Mouse (Mus musculus) adrenal gland, postnatal 36 days (tissue): ENCODE measurements around the gene Upp2. TPM values are rescaled to one million over a fixed set of nuclear protein-coding genes. Genes with fewer than 3 reads are reported as not detected.
A peak's percentile ranks its signal among the peaks of the same experiment; 100 is the strongest.

Source experiments
- DNase-seq, 2 experiments: peaks; one replicate each; pipeline ENCODE4 v3.0.0; 2021; ENCODE audit warnings: mixed read lengths in 1 of 2
- total RNA-seq, 2 experiments: library from RNA; stranded (reverse); gene quantifications; 2 replicates each; pipeline ENCODE4 v1.2.3; 2021

The Upp2 gene
- total RNA-seq, 2 experiments from 2014 or later = 12.5 to 16.0 TPM

DNA sequence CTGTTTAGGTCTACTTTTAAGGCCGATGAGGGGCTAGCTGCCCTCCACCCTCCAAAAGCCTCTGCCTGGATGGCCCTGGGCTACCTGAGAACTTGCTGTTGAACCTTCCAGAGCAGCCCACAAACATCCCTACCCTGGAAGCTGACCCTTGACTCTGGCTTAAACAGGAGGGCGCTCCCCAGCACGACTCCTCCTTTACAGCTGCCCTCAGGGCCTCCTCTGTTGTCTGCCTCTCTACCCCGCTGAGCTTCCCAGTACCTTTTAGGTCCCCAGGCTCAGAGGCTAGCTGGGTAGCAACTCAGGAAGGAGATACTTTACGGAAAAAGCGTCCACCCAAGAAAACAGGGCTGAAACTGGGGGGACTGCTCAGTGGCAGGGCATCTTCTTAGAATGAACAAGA is 15.2 kb upstream of the Upp2 start:
- no peak for DNase-seq

DNA sequence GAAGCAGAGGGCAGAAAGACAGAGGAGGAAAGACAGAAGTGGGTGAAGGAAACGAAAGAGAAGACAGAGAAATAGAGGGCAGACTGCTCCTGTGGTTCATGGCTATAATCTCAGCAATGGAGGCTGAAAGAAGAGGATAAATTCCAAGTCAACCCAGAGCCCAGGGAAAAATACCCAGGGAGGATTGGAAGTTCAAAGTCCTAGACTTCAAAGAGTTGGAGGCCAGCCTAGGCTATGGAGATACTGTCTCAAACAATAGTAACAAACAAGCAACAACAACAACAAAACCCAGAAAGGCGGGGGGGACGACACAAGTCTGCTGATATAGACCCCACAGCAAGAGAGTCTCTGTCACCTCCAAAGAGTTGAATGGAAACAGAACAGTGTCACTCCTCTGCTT is 14.8 kb upstream of the Upp2 start:
- no peak for DNase-seq

- no peak for DNase-seq
Measured at GRCm38 (mm10) chr2:58557045-58557845, 9.9 kb upstream of the Upp2 start.

DNA sequence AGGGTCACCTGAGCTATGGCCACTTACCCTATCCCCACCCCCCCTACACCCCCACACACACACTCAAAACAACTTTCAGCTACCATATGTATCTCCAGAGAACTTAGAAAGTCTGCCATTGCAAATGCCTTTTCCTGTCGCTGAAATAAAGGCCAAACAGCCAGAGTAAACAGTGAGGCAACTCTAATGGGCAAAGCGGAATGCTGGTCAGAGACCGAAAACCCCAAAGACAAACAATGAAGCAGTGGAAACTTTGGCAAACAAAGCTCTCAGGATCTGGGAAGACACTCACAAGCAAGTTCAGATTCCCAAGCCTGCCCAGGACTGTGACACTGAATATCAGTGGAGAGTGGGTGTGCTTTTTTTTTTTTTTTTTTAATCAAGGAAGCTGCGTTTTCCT is 5.0 kb upstream of the Upp2 start:
- no peak for DNase-seq

DNA sequence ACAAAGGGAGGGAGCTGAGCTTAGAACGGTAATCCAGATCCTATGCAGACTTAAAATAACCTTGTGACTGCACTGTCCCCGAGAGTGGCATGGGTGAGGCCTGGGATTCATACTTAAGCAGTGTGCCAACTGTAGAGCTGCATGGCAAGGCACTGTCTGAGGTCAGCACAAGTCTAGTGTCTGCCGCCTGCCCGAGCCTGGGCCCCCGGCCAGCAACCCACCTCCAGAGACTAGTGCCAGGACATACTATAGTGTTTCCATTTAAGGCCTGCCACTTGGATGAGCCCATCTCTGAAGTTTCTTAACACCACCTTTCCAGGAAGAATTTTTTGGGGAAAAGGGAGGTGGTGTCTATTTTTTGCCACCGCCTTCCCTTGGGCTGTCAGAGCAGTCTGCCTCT is 1.8 kb upstream of the Upp2 start:
- DNase-seq = peak; percentile 56 to 62

DNA sequence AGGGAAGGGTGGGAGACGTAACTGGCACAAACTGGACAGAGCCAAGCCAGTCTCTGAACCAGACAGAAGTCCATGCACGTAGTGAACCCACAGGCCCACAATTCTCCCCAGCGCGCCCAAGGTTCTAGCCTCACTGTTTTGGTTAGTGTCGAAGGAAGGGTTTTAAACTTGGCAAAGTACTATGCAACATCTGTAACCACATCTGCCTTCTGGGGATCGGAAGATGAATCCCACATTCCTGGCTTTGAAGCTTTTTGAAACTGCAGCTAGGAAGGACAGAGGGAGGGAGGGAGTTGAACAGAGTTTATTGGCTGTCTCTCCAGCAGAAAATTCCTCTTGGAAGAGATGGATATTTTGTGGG is 1.1 kb upstream of the Upp2 start:
- peak; percentile 25 to 45 for DNase-seq

DNA sequence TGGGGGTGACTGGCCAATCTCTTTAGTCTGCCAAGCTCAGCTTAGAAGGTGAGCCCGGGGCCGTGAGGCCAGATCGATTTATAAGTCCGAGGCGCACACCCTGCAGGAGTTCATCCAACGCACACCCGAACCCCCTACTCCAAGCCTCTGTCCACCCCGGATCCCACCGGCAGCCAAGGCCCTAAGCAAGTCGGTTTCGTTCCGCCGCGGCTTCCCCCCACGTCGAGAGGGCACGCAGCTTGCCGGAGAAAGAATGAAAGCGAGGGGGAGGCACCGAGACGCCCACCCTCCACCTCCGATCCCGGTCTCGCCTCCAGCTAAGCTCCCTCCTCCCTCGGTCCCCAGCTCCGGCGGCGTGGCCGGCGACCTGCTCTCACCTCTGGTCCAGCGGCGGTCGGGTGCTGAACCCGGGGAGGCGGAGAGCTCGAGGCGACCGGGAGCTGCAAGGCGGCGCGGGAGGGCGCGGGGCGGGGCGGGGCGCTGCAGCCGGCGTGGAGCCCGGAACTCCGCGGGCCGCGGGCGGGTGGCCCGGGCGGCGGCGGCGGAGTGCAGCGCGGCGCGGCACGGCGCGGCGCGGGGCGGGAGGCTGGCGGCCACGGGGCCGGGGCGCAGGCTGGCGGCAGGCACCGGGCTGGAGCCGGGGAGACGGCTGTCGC is 560 bp upstream of the Upp2 start:
- DNase-seq = peak; percentile 77 to 82

GRCm38 (mm10) chr2:58567866-58568719 is 995 bp downstream of the Upp2 start:
- peak; percentile 50 to 52 for DNase-seq

DNA sequence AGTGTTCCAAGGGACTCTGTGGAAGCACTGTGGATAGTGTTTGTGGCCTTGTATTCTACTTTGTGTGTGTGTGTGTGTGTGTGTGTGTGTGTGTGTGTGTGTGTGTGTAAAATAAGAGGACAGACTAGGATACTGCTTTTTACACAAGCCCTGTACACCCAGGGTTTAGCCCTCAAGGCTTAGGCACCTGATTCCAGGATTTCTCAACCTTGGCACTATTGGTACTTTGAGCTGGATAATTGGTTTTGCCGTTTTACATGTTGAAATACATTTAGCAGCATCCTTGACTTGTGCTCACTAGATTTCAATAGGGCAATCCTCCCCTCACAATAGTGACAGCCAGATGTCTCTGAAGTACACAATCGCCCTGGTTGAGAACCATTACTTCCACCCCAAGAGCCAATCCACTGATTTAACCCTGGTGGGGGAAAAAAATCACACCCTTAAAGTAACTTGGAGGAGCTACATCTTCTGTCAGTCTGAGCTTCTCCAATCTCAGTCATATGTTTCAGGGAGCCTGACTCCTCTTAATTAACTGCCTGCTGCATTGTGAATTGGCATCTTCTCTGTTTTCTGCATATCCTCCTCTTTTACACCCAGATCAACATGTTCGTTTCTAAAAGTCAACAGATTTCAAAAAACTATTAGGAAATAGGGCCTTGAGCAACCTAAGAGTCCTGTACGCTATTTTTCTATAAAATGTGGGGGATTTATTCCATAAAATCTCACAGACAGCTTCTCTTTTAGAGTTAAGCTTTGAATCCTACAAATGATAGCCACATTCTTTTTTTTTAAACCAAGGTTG is 1.9 kb downstream of the Upp2 start:
- no peak for DNase-seq

DNA sequence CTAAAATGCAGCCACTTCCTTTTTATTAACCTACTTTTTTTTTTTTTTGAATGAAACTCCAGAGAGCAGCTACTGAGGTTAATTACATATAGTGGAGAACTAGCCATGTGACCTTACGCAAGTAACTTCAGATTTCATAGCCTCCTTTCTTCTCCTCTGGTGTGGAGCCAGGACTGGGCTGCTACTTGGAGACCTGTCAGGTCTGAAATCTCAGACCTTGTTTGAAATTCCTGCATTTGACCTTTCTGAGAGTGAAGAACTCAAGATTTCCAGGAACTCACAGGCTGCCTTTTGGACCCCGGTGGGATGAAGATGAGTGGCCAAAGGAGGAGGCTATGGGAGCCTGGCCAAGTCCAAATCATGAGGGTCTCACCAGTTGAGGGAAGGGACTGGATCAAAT is 7.1 kb downstream of the Upp2 start:
- DNase-seq = no peak

DNA sequence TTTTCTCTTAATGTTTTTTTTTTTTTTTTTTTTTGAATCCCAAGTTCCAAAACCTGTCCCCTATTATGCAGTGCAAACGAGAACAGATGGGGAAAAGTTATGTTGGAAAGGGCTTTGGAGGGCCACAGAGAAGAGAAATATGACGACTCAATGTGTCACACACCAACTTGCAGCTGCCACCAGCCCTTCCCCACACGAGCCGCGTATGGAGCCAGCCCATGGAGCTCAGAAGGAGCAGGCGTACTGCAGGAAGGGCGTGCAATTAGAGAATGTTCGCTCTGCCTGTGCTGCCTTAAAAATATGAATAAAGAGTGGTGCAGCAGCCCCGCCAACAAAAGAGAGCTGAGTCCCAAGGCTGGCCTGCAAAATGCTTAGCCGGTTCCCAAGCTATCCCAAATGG is 19.2 kb downstream of the Upp2 start:
- DNase-seq = no peak

- peak; percentile 69 for DNase-seq
Measured at GRCm38 (mm10) chr2:58589637-58590036, 22.5 kb downstream of the Upp2 start.

DNA sequence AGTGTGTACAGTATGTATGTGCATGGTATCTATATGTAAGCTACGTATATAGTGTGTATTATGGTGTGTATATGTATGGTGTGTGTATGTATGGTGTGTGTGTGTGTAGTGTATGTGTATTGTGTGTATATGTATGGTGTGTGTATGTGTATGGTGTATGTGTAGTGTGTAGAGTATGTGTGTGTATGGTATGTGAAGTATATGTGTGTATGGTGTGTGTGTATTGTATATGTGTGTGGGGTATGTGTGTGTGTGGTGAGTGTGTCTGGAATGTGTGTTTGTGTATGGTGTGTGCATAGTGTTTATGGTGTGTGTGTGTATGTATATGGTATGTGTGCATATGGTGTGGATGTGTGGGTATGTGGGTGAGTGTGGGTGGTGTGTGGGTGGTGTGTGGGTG is 23.0 kb downstream of the Upp2 start:
- DNase-seq = no peak

DNA sequence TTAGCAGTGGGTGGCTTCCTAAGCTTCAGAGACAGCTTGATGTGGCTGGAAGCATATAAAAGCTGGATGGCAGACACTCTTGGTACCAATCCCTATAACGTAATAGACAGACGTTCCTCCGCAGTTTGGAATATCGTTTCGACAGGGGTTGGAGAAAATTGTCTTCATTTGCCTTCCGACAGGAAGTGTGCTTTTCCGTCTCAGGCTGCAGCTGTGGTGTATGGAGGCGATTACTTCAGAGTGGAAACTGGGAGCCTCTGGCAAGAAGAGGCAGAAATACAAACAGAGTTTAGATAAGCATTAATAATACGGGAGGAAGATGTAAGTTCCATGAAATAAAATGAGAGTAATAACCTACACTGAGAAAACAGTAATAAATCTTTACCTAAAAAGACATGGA is 28.3 kb downstream of the Upp2 start:
- DNase-seq = no peak

GRCm38 (mm10) chr2:58596774-58597342 is 29.8 kb downstream of the Upp2 start:
- DNase-seq = peak in 1 of 2 experiments; percentile 22

- DNase-seq = no peak
Measured at GRCm38 (mm10) chr2:58597556-58597955, 30.5 kb downstream of the Upp2 start.

DNA sequence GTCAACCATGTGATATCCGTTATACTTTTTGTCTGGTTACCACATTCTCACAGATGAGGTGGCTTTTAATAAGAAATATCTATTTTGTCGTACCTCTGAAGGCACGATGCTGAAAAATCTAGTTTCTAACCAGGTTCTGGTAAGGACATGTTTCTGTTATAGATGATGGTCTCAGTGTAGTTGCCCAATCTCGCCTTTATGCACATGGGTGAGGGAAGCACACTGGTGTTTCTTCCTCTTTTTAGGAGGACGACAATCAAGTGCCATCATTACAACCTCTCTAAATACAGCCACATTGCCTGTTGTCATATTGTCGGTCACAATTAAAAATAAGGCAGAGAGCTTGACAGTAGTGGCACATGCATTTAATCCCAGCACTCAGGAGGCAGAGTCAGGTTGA is 32.5 kb downstream of the Upp2 start:
- DNase-seq = no peak

- no peak for DNase-seq
Measured at GRCm38 (mm10) chr2:58601382-58601781, 34.3 kb downstream of the Upp2 start.

DNA sequence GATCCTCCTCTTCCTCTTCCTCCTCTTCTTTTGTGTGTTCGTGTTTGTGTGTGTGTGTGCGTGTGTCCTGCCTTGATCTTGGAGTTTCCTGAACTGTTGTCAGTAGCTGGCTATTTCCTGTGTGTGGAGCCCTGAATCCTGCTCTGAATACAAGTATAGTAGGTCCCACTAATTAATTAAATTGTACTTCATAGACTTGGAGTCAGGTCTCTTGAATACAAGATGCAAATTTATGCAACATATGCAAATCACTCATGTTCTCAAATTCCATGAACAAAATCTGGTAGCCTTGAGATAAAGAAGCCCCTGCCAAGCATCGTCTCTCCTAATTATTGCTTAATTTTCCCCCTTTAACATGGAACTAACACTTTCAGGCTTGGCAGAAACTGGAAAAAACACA is 36.3 kb downstream of the Upp2 start:
- no peak for DNase-seq

DNA sequence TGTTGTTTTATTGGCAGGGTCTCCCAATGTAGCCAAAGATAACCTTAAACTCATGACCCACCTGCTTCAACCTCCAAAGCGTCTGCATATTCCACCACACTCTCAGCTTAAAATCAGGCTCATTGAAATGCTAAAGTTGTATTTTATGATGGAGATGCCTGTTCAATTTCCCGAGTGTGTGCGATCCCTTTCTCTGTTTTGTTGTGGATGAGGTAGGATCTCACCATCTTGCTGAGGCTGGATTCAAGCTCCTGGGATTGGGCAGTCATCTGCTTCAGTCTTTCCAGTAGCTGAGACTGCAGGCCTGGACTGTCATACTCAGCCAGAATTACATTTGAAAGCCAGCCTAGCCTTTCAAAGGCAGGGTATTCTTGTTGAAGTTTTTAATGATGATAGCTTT is 37.7 kb downstream of the Upp2 start:
- DNase-seq = no peak

DNA sequence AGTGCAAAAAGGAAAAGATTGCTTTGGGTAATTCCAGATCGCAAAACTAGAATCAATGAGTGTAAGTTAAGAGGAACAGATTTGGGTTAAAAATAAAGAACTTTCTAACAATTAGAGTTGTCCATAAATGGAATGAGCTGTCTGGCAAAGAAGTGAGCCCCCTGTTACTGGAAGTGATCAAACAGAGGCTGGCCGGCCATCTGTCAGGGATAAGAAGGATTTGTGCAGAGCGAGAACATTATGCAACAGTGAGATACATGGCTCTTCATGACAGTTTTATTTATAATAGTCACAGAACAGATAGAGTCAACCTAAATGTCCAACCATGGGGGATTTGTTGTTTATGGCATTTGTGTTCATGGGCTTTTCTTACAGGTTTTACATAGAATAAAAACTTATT is 46.6 kb downstream of the Upp2 start:
- no peak for DNase-seq

DNA sequence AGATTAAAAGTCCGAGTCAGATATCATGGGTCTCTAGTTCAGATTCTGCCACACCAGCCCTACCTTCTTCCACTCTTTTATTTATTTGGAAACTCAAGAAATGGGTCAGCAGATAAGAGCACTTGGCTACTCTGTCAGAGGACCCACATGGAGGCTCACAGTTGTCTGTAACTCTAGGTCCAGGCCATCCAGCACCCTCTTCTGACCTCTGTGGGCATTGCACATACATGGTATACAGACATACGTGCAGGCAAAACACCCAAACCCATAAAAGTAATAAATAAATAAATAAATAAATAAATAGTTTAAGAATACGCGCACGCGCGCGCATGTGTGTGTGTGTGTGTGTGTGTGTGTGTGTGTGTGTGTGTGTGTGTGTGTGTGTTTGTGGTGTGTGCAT is 47.8 kb downstream of the Upp2 start:
- no peak for DNase-seq
